Mouse (Mus musculus) G1E (cell line): ENCODE data around the gene P2ry1.

Source experiments
- CTCF ChIP-seq: IDR thresholded peaks from 2 replicates; pipeline ENCODE4 v1.5.1; 2012; ENCODE audit warnings: low read depth, low read length, inconsistent platforms, mixed read lengths
- GATA1 ChIP-seq: IDR thresholded peaks from 2 replicates; pipeline ENCODE4 v1.6.1; 2012; ENCODE audit warnings: borderline replicate concordance, low read length, inconsistent platforms, mixed read lengths
- GATA2 ChIP-seq: IDR thresholded peaks from 2 replicates; pipeline ENCODE4 v1.6.1; 2012; ENCODE audit warnings: low read depth, low read length, inconsistent platforms, borderline replicate concordance
- POLR2AphosphoS5 ChIP-seq: IDR thresholded peaks from 2 replicates; pipeline ENCODE4 v1.6.1; 2012; ENCODE audit warnings: low read depth, low read length, inconsistent platforms; ENCODE audit not compliant: insufficient replicate concordance

GRCm38 (mm10) chr3:60954073-60954472, 48.5 kb upstream of the P2ry1 start:
- TF ChIP-seq CTCF (no peak), GATA1 (no peak), POLR2AphosphoS5 (no peak), GATA2 (no peak)
